Mouse (Mus musculus) ES-Bruce4 (cell line): ENCODE measurements around the gene Stau1. TPM values are rescaled to one million over a fixed set of nuclear protein-coding genes. Genes with fewer than 3 reads are reported as not detected.
"Not testable (repeated sequence)": the region's sequence is repeated elsewhere in the genome, so short reads cannot be mapped to it uniquely, and the experiment has no call there.

Source experiments
- H3K27ac ChIP-seq: 2 replicates; pipeline ENCODE4 v1.5.1; 2012; ENCODE audit warnings: low read length, inconsistent platforms; ENCODE audit not compliant: insufficient read depth
- H3K27me3 ChIP-seq: 2 replicates; pipeline ENCODE4 v1.6.1; 2012; ENCODE audit warnings: mild to moderate bottlenecking, low read length, inconsistent platforms; ENCODE audit not compliant: control insufficient read depth, poor library complexity, insufficient read depth, severe bottlenecking
- H3K36me3 ChIP-seq: 2 replicates; pipeline ENCODE4 v1.6.1; 2012; ENCODE audit warnings: inconsistent platforms, mild to moderate bottlenecking, low read length, moderate library complexity; ENCODE audit not compliant: control insufficient read depth, poor library complexity, insufficient read depth, severe bottlenecking
- H3K4me1 ChIP-seq: one replicate; pipeline ENCODE4 v1.8.1; 2011; ENCODE audit warnings: low read length; ENCODE audit not compliant: control insufficient read depth, insufficient read depth
- H3K4me3 ChIP-seq: 2 replicates; pipeline ENCODE4 v1.5.1; 2011; ENCODE audit warnings: low read depth, mild to moderate bottlenecking, low read length
- H3K9ac ChIP-seq: 2 replicates; pipeline ENCODE4 v1.6.1; 2012; ENCODE audit warnings: low read depth, mild to moderate bottlenecking, inconsistent platforms; ENCODE audit not compliant: poor library complexity, severe bottlenecking
- H3K9me3 ChIP-seq: replicated peaks from 2 replicates; pipeline ENCODE4 v1.6.1; 2012; ENCODE audit warnings: mild to moderate bottlenecking, low read length, inconsistent platforms; ENCODE audit not compliant: control insufficient read depth, poor library complexity, insufficient read depth, severe bottlenecking
- CTCF ChIP-seq: IDR thresholded peaks from one replicate; pipeline ENCODE4 v1.8.1; 2011; ENCODE audit warnings: low read depth, low read length
- EP300 ChIP-seq: IDR thresholded peaks from 2 replicates; pipeline ENCODE4 v1.6.1; 2011; ENCODE audit warnings: low read depth, low read length; ENCODE audit not compliant: insufficient read depth
- POLR2A ChIP-seq: IDR thresholded peaks from one replicate; pipeline ENCODE4 v1.8.1; 2011; ENCODE audit warnings: low read length; ENCODE audit not compliant: insufficient read depth
- polyA plus RNA-seq: library from polyadenylated mRNA; stranded (reverse); fragments of >200 nt; gene quantifications from 2 replicates; pipeline ENCODE4 v1.2.4, GENCODE M21; 2011; ENCODE audit warnings: low read depth; ENCODE audit not compliant: missing spikeins, insufficient read depth, insufficient read length

Gene Stau1
- polyA plus RNA-seq, 1 experiment = 55.4 TPM

- Histone ChIP-seq H3K4me1 (no peaks in the 10 kb centered on the region), H3K9me3 (no peaks in the 10 kb centered on the region), H3K4me3 (no peak overlapping the region), H3K27ac (no peak overlapping the region), H3K9ac (no peak overlapping the region), H3K27me3 (no peaks in the 10 kb centered on the region), H3K36me3 (no peaks in the 10 kb centered on the region)
- no peak for TF ChIP-seq POLR2A
- no peak for TF ChIP-seq EP300
- no peak for TF ChIP-seq CTCF
Observed at GRCm38 (mm10) chr2:167009483-167009882, 13.4 kb upstream of the Stau1 start.

- not testable (repeated sequence) for H3K4me1 ChIP-seq, H3K36me3 ChIP-seq, H3K9me3 ChIP-seq, H3K27me3 ChIP-seq, H3K9ac ChIP-seq, H3K27ac ChIP-seq, H3K4me3 ChIP-seq
Observed at GRCm38 (mm10) chr2:167007565-167007964, 11.5 kb upstream of the Stau1 start.

- Histone ChIP-seq H3K27ac (no peak overlapping the region), H3K4me1 (no peaks in the 10 kb centered on the region), H3K9me3 (no peaks in the 10 kb centered on the region), H3K36me3 (no peaks in the 10 kb centered on the region), H3K9ac (no peak overlapping the region), H3K27me3 (no peaks in the 10 kb centered on the region), H3K4me3 (no peak overlapping the region)
- TF ChIP-seq POLR2A (no peak), EP300 (no peak), CTCF (no peak)
Observed at GRCm38 (mm10) chr2:167007001-167007491, 10.9 kb upstream of the Stau1 start.

- TF ChIP-seq EP300 = no peak
- TF ChIP-seq POLR2A = no peak
- TF ChIP-seq CTCF = no peak
- Histone ChIP-seq H3K9me3 (no peaks in the 10 kb centered on the region), H3K36me3 (no peaks in the 10 kb centered on the region), H3K27me3 (no peaks in the 10 kb centered on the region), H3K27ac (no peak overlapping the region), H3K4me3 (no peak overlapping the region), H3K9ac (no peak overlapping the region), H3K4me1 (no peaks in the 10 kb centered on the region)
Observed at GRCm38 (mm10) chr2:167006355-167006754, 10.3 kb upstream of the Stau1 start.

GRCm38 (mm10) chr2:167004099-167004854 is 8.2 kb upstream of the Stau1 start:
- TF ChIP-seq CTCF (peak; percentile 26), EP300 (no peak)
- Histone ChIP-seq H3K4me1 (no peaks in the 10 kb centered on the region), H3K4me3 (no peak overlapping the region), H3K27ac (no peak overlapping the region), H3K9me3 (no peaks in the 10 kb centered on the region), H3K9ac (no peak overlapping the region), H3K27me3 (no peaks in the 10 kb centered on the region), H3K36me3 (no peaks in the 10 kb centered on the region)

GRCm38 (mm10) chr2:167001486-167001885 is 5.4 kb upstream of the Stau1 start:
- Histone ChIP-seq H3K27me3 (no peaks in the 10 kb centered on the region), H3K9me3 (no peaks in the 10 kb centered on the region), H3K9ac (no peak overlapping the region), H3K36me3 (no peaks in the 10 kb centered on the region), H3K4me3 (no peak overlapping the region), H3K4me1 (no peaks in the 10 kb centered on the region), H3K27ac (no peak overlapping the region)
- TF ChIP-seq POLR2A (no peak), EP300 (no peak), CTCF (no peak)
